Mouse (Mus musculus) liver, embryonic 13.5 days (tissue): ENCODE data around the gene Pcdh15. TPM values are rescaled to one million over a fixed set of nuclear protein-coding genes. Genes with fewer than 3 reads are reported as not detected.

Experiments used
- ATAC-seq: fragments of 200-750 bp; cut with Nextera tagmentation; 2 replicates; pipeline ENCODE4 v1.8.0; 2017; ENCODE audit warnings: low read depth, mild to moderate bottlenecking, moderate number of reproducible peaks, moderate library complexity
- DNase-seq: peaks from one replicate; pipeline ENCODE4 v3.0.0; 2022
- H3K27ac ChIP-seq: fragments of 300-500 bp; sonication (generic); 2 replicates; pipeline ENCODE4 v1.5.1; 2015; ENCODE audit warnings: moderate library complexity, mild to moderate bottlenecking, inconsistent platforms
- H3K27me3 ChIP-seq: fragments of 300-500 bp; sonication (generic); 2 replicates; pipeline ENCODE4 v1.6.1; 2015; ENCODE audit warnings: mild to moderate bottlenecking, inconsistent platforms
- H3K36me3 ChIP-seq: fragments of 300-500 bp; sonication (generic); 2 replicates; pipeline ENCODE4 v1.6.1; 2015; ENCODE audit warnings: mild to moderate bottlenecking, inconsistent platforms
- H3K4me1 ChIP-seq: fragments of 300-500 bp; sonication (generic); replicated peaks from 2 replicates; pipeline ENCODE4 v1.6.1; 2015; ENCODE audit warnings: inconsistent platforms
- H3K4me2 ChIP-seq: fragments of 300-500 bp; sonication (generic); 2 replicates; pipeline ENCODE4 v1.6.1; 2015; ENCODE audit warnings: inconsistent platforms, mild to moderate bottlenecking, moderate library complexity
- H3K4me3 ChIP-seq: fragments of 300-500 bp; sonication (generic); replicated peaks from 2 replicates; pipeline ENCODE4 v1.5.1; 2015; ENCODE audit warnings: mild to moderate bottlenecking, inconsistent platforms
- H3K9ac ChIP-seq: fragments of 300-500 bp; sonication (generic); 2 replicates; pipeline ENCODE4 v1.6.1; 2015; ENCODE audit warnings: mild to moderate bottlenecking, inconsistent platforms
- H3K9me3 ChIP-seq: fragments of 300-500 bp; sonication (generic); replicated peaks from 2 replicates; pipeline ENCODE4 v1.6.1; 2016; ENCODE audit warnings: inconsistent platforms
- WGBS: fragments of 180-500 bp; shearing (Covaris S2); methylation state at CpG from one replicate; pipeline ENCODE4 v1.1.7; 2015; ENCODE audit not compliant: insufficient replicate concordance; 5-methylcytosine and 5-hydroxymethylcytosine counted together
- polyA plus RNA-seq: library from polyadenylated mRNA; unstranded; fragments of >200 nt; fragmentation: Nextera tagmentation; extraction: Ambion mirVana; gene quantifications from 2 replicates; pipeline ENCODE4 v1.2.1, GENCODE M21; 2015

Pcdh15 gene
- polyA plus RNA-seq, 1 experiment from 2014 or later, result 0.13 TPM

DNA sequence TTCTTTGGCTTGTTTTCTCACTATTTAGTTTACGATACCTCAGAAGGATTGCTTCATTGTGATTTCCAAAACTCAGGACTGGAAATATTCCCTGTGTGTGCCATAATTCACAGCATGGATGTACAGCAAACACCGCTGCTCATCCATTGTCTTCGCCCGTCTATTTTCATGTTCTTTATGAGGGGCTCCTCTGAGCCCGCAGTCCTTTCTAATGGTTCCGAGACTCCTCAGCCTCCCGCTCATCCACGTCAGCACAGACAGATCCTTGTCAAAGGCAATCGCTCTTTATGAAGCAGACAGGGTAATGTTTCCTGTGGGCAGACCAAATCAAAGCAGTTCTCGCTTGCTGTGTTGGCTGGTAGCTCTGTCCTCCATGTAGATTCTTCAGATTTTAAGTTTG, 1316.8 kb downstream of the Pcdh15 start:
- no peak for ATAC-seq
- H3K9ac ChIP-seq, result no peak overlapping the region
- WGBS, result 75% methylated on average over 10 of the region's 10 CpGs
- H3K27me3 ChIP-seq, result no peaks in the 10 kb centered on the region
- no peaks in the 10 kb centered on the region for H3K4me1 ChIP-seq
- no peak overlapping the region for H3K4me2 ChIP-seq
- H3K27ac ChIP-seq, result no peak overlapping the region
- H3K36me3 ChIP-seq, result no peaks in the 10 kb centered on the region
- H3K9me3 ChIP-seq, result no peaks in the 10 kb centered on the region
- no peak overlapping the region for H3K4me3 ChIP-seq
- no peak for DNase-seq

DNA sequence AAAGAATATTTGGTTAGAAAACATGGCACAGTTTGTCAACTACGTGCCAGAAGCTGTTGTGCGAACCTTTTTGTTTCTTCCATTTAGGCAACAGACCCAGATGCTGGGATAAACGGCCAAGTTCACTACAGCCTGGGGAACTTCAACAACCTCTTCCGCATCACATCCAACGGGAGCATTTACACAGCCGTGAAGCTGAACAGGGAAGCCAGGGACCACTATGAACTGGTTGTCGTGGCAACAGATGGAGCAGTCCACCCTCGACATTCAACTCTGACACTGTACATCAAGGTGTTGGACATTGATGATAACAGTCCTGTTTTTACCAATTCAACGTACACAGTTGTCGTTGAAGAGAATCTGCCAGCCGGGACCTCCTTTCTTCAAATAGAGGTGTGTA, 1350.9 kb downstream of the Pcdh15 start:
- H3K9me3 ChIP-seq, result no peaks in the 10 kb centered on the region
- H3K4me1 ChIP-seq, result no peaks in the 10 kb centered on the region
- no peak overlapping the region for H3K4me3 ChIP-seq
- H3K9ac ChIP-seq, result no peak overlapping the region
- no peak for ATAC-seq
- WGBS, result 71% methylated on average over 11 of the region's 11 CpGs
- no peaks in the 10 kb centered on the region for H3K27me3 ChIP-seq
- no peaks in the 10 kb centered on the region for H3K36me3 ChIP-seq
- no peak overlapping the region for H3K27ac ChIP-seq
- DNase-seq, result no peak
- no peak overlapping the region for H3K4me2 ChIP-seq

DNA sequence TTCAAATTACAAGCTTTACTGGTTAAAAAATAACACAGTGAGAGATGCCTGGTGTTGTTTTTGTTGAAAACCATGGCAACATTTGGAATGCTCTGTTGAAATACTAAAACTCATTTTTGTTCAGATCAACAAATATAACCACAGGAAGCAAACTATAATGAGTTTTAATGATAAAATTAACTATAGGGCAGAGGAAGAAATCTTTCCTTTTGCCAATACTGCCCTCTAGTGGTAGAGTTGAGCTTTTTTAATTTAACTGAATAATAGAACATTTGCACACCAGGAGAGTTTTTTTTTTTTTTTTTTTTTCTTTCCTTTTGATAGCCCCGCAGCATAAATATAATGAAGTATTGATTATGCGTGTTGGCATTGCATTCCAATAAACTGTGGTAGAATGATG, 1364.8 kb downstream of the Pcdh15 start:
- H3K9ac ChIP-seq, result no peak overlapping the region
- no peaks in the 10 kb centered on the region for H3K9me3 ChIP-seq
- no peaks in the 10 kb centered on the region for H3K4me1 ChIP-seq
- no peak overlapping the region for H3K27ac ChIP-seq
- WGBS, result 12% methylated on average over 2 of the region's 2 CpGs
- H3K27me3 ChIP-seq, result no peaks in the 10 kb centered on the region
- no peak for ATAC-seq
- H3K36me3 ChIP-seq, result no peaks in the 10 kb centered on the region
- H3K4me2 ChIP-seq, result no peak overlapping the region
- DNase-seq, result no peak
- no peak overlapping the region for H3K4me3 ChIP-seq

DNA sequence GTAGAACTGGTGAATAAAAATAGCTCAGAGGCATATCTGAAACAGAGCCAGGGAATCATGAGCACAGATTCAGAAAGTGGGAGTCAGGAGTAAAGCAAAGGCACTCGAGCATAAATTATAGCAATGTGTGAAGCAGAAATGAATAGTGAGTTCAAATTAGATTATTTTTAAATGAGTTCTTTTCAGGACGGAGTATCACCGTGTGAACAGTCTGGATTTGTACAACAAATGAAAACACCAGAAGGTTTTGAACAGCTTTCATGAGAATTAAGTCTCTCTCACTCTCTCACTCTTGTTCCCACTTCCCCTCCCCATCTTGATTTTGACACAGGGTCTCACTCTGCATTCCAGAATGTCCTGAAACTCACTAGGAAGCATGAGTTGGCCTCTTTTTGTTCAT, 1381.6 kb downstream of the Pcdh15 start:
- H3K36me3 ChIP-seq, result no peaks in the 10 kb centered on the region
- H3K4me3 ChIP-seq, result no peak overlapping the region
- H3K9ac ChIP-seq, result no peak overlapping the region
- H3K27me3 ChIP-seq, result no peaks in the 10 kb centered on the region
- 63% methylated on average over 3 of the region's 3 CpGs for WGBS
- H3K27ac ChIP-seq, result no peak overlapping the region
- no peak for ATAC-seq
- DNase-seq, result no peak
- H3K4me1 ChIP-seq, result no peaks in the 10 kb centered on the region
- H3K9me3 ChIP-seq, result no peaks in the 10 kb centered on the region
- no peak overlapping the region for H3K4me2 ChIP-seq

DNA sequence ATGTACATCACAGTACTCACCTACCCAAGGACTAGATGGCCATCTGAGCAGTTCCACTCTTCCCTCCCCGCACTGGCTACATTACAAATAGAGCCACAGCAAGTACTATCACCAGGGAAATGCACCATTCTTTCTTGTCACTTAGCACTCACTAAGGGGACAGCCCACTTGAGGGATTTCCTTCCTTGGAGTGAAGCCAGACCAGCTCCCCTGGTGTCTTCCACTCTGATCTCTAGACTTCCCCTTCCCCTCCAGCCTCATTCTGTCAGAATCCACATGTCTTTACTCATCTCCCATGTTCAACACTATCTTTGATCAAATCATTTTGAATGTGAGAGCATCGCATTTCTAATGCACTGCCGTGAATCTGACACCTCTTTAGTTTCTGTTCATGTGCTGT, 1413.2 kb downstream of the Pcdh15 start:
- Histone ChIP-seq H3K4me3 (no peak overlapping the region), H3K36me3 (no peaks in the 10 kb centered on the region), H3K9me3 (no peaks in the 10 kb centered on the region), H3K9ac (no peak overlapping the region), H3K27me3 (no peaks in the 10 kb centered on the region), H3K27ac (no peak overlapping the region), H3K4me2 (no peak overlapping the region), H3K4me1 (no peaks in the 10 kb centered on the region)
- ATAC-seq, result no peak
- WGBS, result 48% methylated on average over 3 of the region's 3 CpGs
- DNase-seq, result no peak

DNA sequence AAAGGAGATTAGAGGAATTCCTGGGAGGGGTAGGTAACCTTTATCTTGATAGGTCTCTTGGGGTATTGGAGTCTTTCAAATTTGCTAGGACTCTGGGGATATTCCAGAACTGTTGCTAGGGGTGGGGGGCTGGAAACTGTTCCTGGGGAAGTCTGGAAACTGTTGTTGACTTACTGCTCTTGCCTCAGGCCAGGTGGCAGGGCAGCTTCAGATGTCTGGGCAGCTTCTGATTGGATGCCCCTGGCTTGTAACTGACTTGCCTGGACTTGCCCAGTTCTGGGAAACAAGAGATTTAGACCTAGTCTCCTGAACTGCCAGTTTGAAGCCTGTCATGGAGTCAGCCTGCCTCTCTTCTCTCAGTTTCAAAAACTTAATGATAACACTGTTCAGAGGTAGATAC, 1414.6 kb downstream of the Pcdh15 start:
- H3K9ac ChIP-seq, result no peak overlapping the region
- no peaks in the 10 kb centered on the region for H3K9me3 ChIP-seq
- no peak overlapping the region for H3K4me2 ChIP-seq
- no peaks in the 10 kb centered on the region for H3K4me1 ChIP-seq
- H3K36me3 ChIP-seq, result no peaks in the 10 kb centered on the region
- H3K27me3 ChIP-seq, result no peaks in the 10 kb centered on the region
- ATAC-seq, result no peak
- H3K27ac ChIP-seq, result no peak overlapping the region
- H3K4me3 ChIP-seq, result no peak overlapping the region
- no peak for DNase-seq

DNA sequence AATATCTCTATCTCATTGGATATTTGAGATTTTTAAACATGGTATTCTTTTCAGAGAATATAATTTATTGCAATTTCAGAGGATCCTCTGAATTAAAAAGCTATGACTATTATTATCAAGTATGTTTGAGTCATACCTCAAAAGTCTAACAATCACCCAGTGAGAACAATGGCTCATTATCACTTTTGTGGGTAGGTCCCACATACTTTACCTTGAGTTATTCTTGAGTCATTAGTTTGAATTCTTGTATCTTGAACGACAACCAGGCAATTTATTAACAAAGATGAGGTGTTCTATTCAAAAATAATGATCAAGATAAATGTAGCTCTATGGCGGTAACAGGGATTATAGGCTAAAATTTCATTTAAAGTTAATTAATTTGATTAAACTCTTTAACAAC, 1439.2 kb downstream of the Pcdh15 start:
- H3K27ac ChIP-seq, result no peak overlapping the region
- H3K4me1 ChIP-seq, result no peaks in the 10 kb centered on the region
- no peaks in the 10 kb centered on the region for H3K36me3 ChIP-seq
- H3K4me2 ChIP-seq, result no peak overlapping the region
- H3K4me3 ChIP-seq, result no peak overlapping the region
- 56% methylated on average over 2 of the region's 2 CpGs for WGBS
- no peak for ATAC-seq
- H3K9ac ChIP-seq, result no peak overlapping the region
- H3K9me3 ChIP-seq, result no peaks in the 10 kb centered on the region
- no peak for DNase-seq
- no peaks in the 10 kb centered on the region for H3K27me3 ChIP-seq

DNA sequence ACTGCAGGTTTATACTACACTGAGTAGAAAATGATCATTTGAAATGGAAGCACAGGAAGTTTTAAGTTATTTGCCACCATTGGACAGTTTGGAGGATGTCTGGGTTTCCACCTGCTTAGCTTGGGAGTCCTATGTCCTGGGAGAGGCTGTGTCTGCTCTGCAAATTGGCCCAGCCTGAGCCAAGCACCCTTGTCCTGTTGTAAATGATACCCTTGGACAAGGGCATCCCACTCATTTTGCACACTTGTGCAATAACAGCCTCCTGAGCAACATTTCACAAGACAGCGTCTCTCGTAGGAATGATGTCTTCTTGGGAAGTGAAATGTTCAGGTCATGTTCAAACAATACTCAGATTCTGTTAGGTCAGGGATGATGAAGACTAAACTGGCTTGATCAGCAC, 1456.2 kb downstream of the Pcdh15 start:
- H3K4me3 ChIP-seq, result no peak overlapping the region
- H3K27me3 ChIP-seq, result no peaks in the 10 kb centered on the region
- H3K9ac ChIP-seq, result no peak overlapping the region
- no peak overlapping the region for H3K4me2 ChIP-seq
- H3K36me3 ChIP-seq, result no peaks in the 10 kb centered on the region
- 71% methylated on average over 2 of the region's 2 CpGs for WGBS
- H3K9me3 ChIP-seq, result no peaks in the 10 kb centered on the region
- H3K4me1 ChIP-seq, result no peaks in the 10 kb centered on the region
- ATAC-seq (no peak), DNase-seq (no peak)
- no peak overlapping the region for H3K27ac ChIP-seq

DNA sequence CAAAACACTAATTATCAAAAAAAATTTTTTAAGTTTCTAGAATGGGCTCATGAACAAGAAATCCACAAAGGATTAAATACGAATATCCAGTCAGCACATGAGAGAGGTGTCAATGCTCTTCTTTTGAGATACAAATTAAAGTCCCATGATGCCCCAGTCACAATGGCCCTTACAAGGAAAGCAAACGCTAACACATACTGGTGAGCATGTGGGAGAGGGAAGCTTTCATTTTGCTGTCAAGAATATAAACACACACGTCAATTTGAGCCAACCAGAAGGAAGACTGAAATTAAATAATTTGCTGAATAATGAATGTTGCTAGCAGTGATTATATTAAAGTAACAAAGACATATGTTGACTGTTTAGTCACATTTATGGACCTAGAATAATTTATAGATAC, 1470.5 kb downstream of the Pcdh15 start:
- H3K4me2 ChIP-seq, result no peak overlapping the region
- no peaks in the 10 kb centered on the region for H3K9me3 ChIP-seq
- H3K36me3 ChIP-seq, result no peaks in the 10 kb centered on the region
- H3K27ac ChIP-seq, result no peak overlapping the region
- WGBS, result 58% methylated on average over 3 of the region's 3 CpGs
- DNase-seq (no peak), ATAC-seq (no peak)
- H3K4me3 ChIP-seq, result no peak overlapping the region
- H3K4me1 ChIP-seq, result no peaks in the 10 kb centered on the region
- H3K9ac ChIP-seq, result no peak overlapping the region
- H3K27me3 ChIP-seq, result no peaks in the 10 kb centered on the region

DNA sequence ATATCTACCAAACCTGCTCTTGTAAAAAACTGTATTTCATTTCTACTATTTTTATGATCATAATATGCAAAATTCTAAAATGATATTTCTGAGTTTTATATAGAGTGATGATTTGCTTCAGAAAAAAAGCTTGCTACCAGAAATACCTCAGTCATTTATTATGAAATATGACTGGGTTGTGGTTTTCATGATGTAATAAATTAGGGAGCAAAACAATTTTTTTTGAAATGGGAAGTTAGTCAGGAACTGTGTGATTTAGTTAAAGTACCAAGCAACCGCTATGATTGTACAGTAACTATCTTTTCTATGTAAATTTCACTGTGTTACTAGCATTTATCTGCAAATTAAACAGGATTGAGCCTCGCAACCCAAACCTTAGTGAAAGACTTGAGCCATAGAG, 1480.8 kb downstream of the Pcdh15 start:
- Histone ChIP-seq H3K4me1 (no peaks in the 10 kb centered on the region), H3K4me3 (no peak overlapping the region), H3K27ac (no peak overlapping the region), H3K36me3 (no peaks in the 10 kb centered on the region), H3K9ac (no peak overlapping the region), H3K27me3 (no peaks in the 10 kb centered on the region), H3K4me2 (no peak overlapping the region), H3K9me3 (no peaks in the 10 kb centered on the region)
- ATAC-seq (no peak), DNase-seq (no peak)
- WGBS, result 49% methylated on average over 2 of the region's 2 CpGs

DNA sequence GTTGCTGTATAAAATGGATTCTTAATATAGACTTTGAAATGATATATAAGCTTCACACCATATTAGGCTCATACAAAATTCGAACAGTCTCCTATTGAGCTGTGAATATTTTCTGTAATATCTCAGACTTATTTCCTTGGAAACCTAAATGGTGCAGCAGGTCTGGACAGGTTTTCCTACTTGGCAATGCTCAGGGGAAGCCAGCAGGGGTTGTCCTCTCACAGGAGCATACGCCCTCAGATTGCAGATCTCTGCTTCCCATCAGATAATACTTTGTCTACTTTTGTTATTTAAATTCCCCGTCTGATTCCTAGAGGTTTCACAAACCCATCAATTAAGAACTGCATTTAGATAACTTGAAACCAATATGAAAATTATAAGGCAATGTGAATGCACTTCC, 1492.7 kb downstream of the Pcdh15 start:
- Histone ChIP-seq H3K27ac (no peak overlapping the region), H3K9me3 (no peaks in the 10 kb centered on the region), H3K27me3 (no peaks in the 10 kb centered on the region), H3K4me1 (no peaks in the 10 kb centered on the region), H3K4me3 (no peak overlapping the region), H3K4me2 (no peak overlapping the region), H3K36me3 (no peaks in the 10 kb centered on the region), H3K9ac (no peak overlapping the region)
- WGBS, result 51% methylated on average over 3 of the region's 3 CpGs
- ATAC-seq (no peak), DNase-seq (no peak)

DNA sequence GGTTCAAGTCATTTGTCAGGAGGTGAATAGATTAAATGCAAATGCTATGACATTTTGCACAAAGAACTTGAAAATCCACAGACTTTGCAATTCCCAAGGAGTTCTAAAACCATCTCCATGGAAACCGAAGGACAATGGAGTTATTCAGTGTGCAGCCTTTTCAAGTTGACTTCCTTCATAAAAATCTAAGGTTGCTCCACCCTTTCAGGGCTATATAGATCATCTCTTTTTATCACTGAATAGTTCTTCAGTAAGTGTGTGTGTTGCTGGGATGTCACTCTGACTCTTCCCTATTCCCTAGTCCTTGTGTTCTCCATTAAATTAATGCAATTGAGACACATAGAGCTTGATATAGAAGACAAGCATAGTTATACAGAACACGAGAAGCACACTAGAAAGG, 1508.5 kb downstream of the Pcdh15 start:
- H3K27me3 ChIP-seq, result no peaks in the 10 kb centered on the region
- H3K9ac ChIP-seq, result no peak overlapping the region
- no peak overlapping the region for H3K4me3 ChIP-seq
- WGBS, result 52% methylated on average over 2 of the region's 2 CpGs
- H3K36me3 ChIP-seq, result no peaks in the 10 kb centered on the region
- no peak overlapping the region for H3K27ac ChIP-seq
- H3K9me3 ChIP-seq, result no peaks in the 10 kb centered on the region
- no peaks in the 10 kb centered on the region for H3K4me1 ChIP-seq
- ATAC-seq (no peak), DNase-seq (no peak)
- H3K4me2 ChIP-seq, result no peak overlapping the region

DNA sequence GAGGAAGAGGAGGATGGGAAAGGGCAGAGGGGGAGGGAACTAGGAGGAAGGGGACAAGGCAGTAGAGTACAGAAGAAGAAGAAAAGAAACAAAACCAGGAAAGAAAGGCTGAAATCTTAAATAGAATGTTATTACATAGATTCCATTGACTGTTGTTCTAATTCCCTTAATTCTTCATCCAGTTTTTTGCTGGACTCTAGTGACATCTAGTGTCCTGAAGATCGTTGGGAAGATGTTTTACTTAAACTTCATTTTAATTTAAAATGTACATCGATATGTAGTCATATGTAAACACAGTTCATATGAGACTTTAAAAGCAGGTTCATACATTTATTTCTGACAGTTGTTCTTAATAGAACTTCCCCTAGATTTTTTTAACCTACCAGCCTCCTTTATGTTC, 1522.7 kb downstream of the Pcdh15 start:
- WGBS, result 52% methylated on average over 2 of the region's 2 CpGs

More for the DNA sequence above, 1522.7 kb downstream of the Pcdh15 start:
- H3K27ac ChIP-seq, result no peak overlapping the region
- ATAC-seq (no peak), DNase-seq (no peak)
- H3K4me2 ChIP-seq, result no peak overlapping the region
- H3K36me3 ChIP-seq, result no peaks in the 10 kb centered on the region
- no peaks in the 10 kb centered on the region for H3K4me1 ChIP-seq
- no peak overlapping the region for H3K4me3 ChIP-seq
- no peaks in the 10 kb centered on the region for H3K27me3 ChIP-seq
- no peaks in the 10 kb centered on the region for H3K9me3 ChIP-seq
- no peak overlapping the region for H3K9ac ChIP-seq
